Mouse (Mus musculus): Measurements from ENCODE around the gene Gm10837. TPM values are rescaled to one million over a fixed set of nuclear protein-coding genes. Genes with fewer than 3 reads are reported as not detected.

Gene Gm10837
- polyA plus RNA-seq, 1 experiment from 2014 or later: not detected

- Histone ChIP-seq H3K27me3 (replicated peaks) (no peaks in the 10 kb centered on the region), H3K4me3 (no peak overlapping the region), H3K9ac (no peak overlapping the region), H3K9me3 (replicated peaks) (no peaks in the 10 kb centered on the region), H3K27ac (no peak overlapping the region), H3K36me3 (no peaks in the 10 kb centered on the region), H3K4me2 (no peak overlapping the region), H3K4me1 (peaks cover 2% of the 10 kb centered on the region; the same call in 1 of the 2 replicates)
- no peak for ATAC-seq
- 62% methylated on average over 4 of the region's 4 CpGs for WGBS (ENCODE audit: insufficient replicate concordance)
These were observed 38.1 kb downstream of the Gm10837 start for GRCm38 (mm10) chr14:122528475-122528874.

- no peak within 1 kb of the TSS for H3K27ac ChIP-seq
These were observed 43.9 kb downstream of the Gm10837 start, which contains the start of gene Pcca for GRCm38 (mm10) chr14:122534017-122534924. Gene Pcca (plus strand): TSS chr14:122534324.

GRCm38 (mm10) chr14:122535986-122536385 is 45.6 kb downstream of the Gm10837 start:
- ATAC-seq: no peak
- no peak overlapping the region for H3K4me2 ChIP-seq

More at GRCm38 (mm10) chr14:122534017-122534924, 43.9 kb downstream of the Gm10837 start, which contains the start of gene Pcca:
- Histone ChIP-seq H3K27me3 (replicated peaks) (no peaks in the 10 kb centered on the region), H3K4me2 (peak within 1 kb of the TSS; percentile 91), H3K4me3 (peak within 1 kb of the TSS; percentile 74), H3K9ac (peak within 1 kb of the TSS; percentile 72), H3K9me3 (replicated peaks) (no peaks in the 10 kb centered on the region), H3K4me1 (peaks cover 20% of the 10 kb centered on the region), H3K36me3 (no peaks in the 10 kb centered on the region)
- whole genome bisulfite sequencing (ENCODE audit: insufficient replicate concordance): 3% methylated on average over 54 of the region's 54 CpGs
- peak; percentile 100 for ATAC-seq

More at GRCm38 (mm10) chr14:122535986-122536385, 45.6 kb downstream of the Gm10837 start:
- Histone ChIP-seq H3K4me3 (no peak overlapping the region), H3K4me1 (peaks cover 20% of the 10 kb centered on the region), H3K9me3 (replicated peaks) (no peaks in the 10 kb centered on the region), H3K27ac (no peak overlapping the region), H3K9ac (no peak overlapping the region), H3K36me3 (no peaks in the 10 kb centered on the region), H3K27me3 (replicated peaks) (no peaks in the 10 kb centered on the region)
- WGBS (ENCODE audit: insufficient replicate concordance): 73% methylated on average over 1 of the region's 1 CpGs

Other genes starting within 250 kb of the Gm10837 start
- not detected in 2 replicates for gene Gm5089, start 39.5 kb upstream of the Gm10837 start, polyA plus RNA-seq (2016; fragmentation: Nextera tagmentation; extraction: Ambion mirVana)
- gene Zic5, start 24.9 kb upstream of the Gm10837 start, polyA plus RNA-seq (2016; fragmentation: Nextera tagmentation; extraction: Ambion mirVana): not detected in 2 replicates
- not detected in 2 replicates for gene Zic2, start 15.2 kb upstream of the Gm10837 start, polyA plus RNA-seq (2016; fragmentation: Nextera tagmentation; extraction: Ambion mirVana)
- 13.3 and 14.2 TPM in 2 replicates for gene Pcca, start 43.7 kb downstream of the Gm10837 start, polyA plus RNA-seq (2016; fragmentation: Nextera tagmentation; extraction: Ambion mirVana)